Mouse (Mus musculus) frontal cortex, adult 2 months (tissue): Measurements from ENCODE around the gene Glb1l. TPM values are rescaled to one million over a fixed set of nuclear protein-coding genes. Genes with fewer than 3 reads are reported as not detected.
"Not testable (repeated sequence)": the region's sequence is repeated elsewhere in the genome, so short reads cannot be mapped to it uniquely, and the experiment has no call there.

Experiments used
- DNase-seq, 2 experiments: peaks; one replicate each; pipeline ENCODE4 v3.0.0; 2022; ENCODE audit warnings: low spot score in 1 of 2; ENCODE audit errors: extremely low spot score in 1 of 2
- polyA plus RNA-seq: library from polyadenylated mRNA; depleted of rRNA; stranded (reverse); fragments of >200 nt; gene quantifications from 2 replicates; pipeline ENCODE4 v1.2.3, GENCODE M21; 2012; rRNA removed

Glb1l gene
- polyA plus RNA-seq: 20.1 and 25.5 TPM in 2 replicates

GRCm38 (mm10) chr1:75210136-75211087, at the start of gene Glb1l, which contains the start of gene Stk16:
Gene Glb1l (minus strand): TSS chr1:75210813.
Gene Stk16 (plus strand): TSS chr1:75210838.
- peak; percentile 89 to 98 for DNase-seq

- DNase-seq: no peak
These were observed 45.0 kb upstream of the Glb1l start for GRCm38 (mm10) chr1:75255516-75256046.

GRCm38 (mm10) chr1:75254625-75255013, 44.0 kb upstream of the Glb1l start:
- DNase-seq: no peak

GRCm38 (mm10) chr1:75253849-75254624, 43.4 kb upstream of the Glb1l start:
- DNase-seq: peak in 1 of 2 experiments; percentile 97

GRCm38 (mm10) chr1:75253029-75253428, 42.4 kb upstream of the Glb1l start:
- no peak for DNase-seq

GRCm38 (mm10) chr1:75252308-75252707, 41.7 kb upstream of the Glb1l start:
- DNase-seq: no peak

GRCm38 (mm10) chr1:75251112-75251970, 40.7 kb upstream of the Glb1l start:
- peak in 1 of 2 experiments; percentile 82 for DNase-seq

GRCm38 (mm10) chr1:75250498-75250897, 39.9 kb upstream of the Glb1l start:
- no peak for DNase-seq

GRCm38 (mm10) chr1:75248041-75248772, 37.6 kb upstream of the Glb1l start:
- DNase-seq: no peak

GRCm38 (mm10) chr1:75247071-75247930, 36.7 kb upstream of the Glb1l start:
- DNase-seq: no peak

- peak; percentile 70 to 84 for DNase-seq
These were observed 34.2 kb upstream of the Glb1l start for GRCm38 (mm10) chr1:75244836-75245235.

- DNase-seq: no peak
These were observed 33.7 kb upstream of the Glb1l start for GRCm38 (mm10) chr1:75244175-75244826.

- no peak for DNase-seq
These were observed 32.8 kb upstream of the Glb1l start for GRCm38 (mm10) chr1:75243411-75243810.

- peak in 1 of 2 experiments; percentile 57 for DNase-seq
These were observed 29.0 kb upstream of the Glb1l start for GRCm38 (mm10) chr1:75239591-75239990.

GRCm38 (mm10) chr1:75236117-75237050, 25.8 kb upstream of the Glb1l start, which contains the start of gene Dnajb2:
Gene Dnajb2 (plus strand): TSS chr1:75236406.
- DNase-seq: peak; percentile 75 to 87

GRCm38 (mm10) chr1:75234606-75235005, 24.0 kb upstream of the Glb1l start:
- peak; percentile 64 to 81 for DNase-seq

- DNase-seq: not testable (repeated sequence)
These were observed 21.9 kb upstream of the Glb1l start for GRCm38 (mm10) chr1:75232489-75232888.
